Mouse (Mus musculus): ENCODE results near the gene Olfr796.

DNA sequence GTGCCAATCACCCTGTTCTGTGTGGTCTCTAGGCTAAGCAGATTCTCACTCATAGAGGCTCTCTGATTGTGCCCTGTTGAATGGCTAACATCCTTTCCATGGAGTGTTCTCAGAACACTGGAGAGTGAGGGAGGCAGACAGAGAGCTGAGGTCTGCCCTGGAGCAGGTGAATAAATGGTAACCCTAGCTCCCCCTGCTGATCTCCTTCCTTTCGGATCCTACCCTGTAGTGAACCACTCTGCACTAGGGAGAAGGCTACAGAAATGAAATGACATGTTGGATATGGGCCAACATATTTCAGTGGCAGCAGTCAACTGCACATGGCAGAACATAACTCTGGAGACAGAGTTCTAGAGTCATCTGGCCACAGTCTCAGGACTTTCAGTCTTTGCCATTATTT lies 9.4 kb upstream of the Olfr796 start:
- TF ChIP-seq POLR2A (IDR thresholded peaks at IDR 0.05; ENCODE audit: insufficient read length, low read depth) (no peak), USF1 (IDR thresholded peaks at IDR 0.05; ENCODE audit: low read depth) (no peak), REST (IDR thresholded peaks at IDR 0.05; ENCODE audit: insufficient read depth, insufficient read length) (no peak), TCF12 (IDR thresholded peaks at IDR 0.05; ENCODE audit: insufficient read depth, poor library complexity, severe bottlenecking) (no peak), MAX (IDR thresholded peaks at IDR 0.05; ENCODE audit: low read depth) (no peak), POLR2AphosphoS2 (IDR thresholded peaks at IDR 0.05; ENCODE audit: insufficient read length, low read depth) (no peak), MYOG (IDR thresholded peaks at IDR 0.05; ENCODE audit: control insufficient read depth in 1 of 3, insufficient read depth in 1 of 3, insufficient read length in 2 of 3, low read depth in 2 of 3) (no peak)
